Mouse (Mus musculus) forebrain, embryonic 13.5 days (tissue): ENCODE data around the gene Bank1. TPM values are rescaled to one million over a fixed set of nuclear protein-coding genes. Genes with fewer than 3 reads are reported as not detected.

ENCODE experiments used
- ATAC-seq: fragments of 200-750 bp; cut with Nextera tagmentation; 2 replicates; pipeline ENCODE4 v1.8.0; 2017
- H3K27ac ChIP-seq: fragments of 300-500 bp; sonication (generic); 2 replicates; pipeline ENCODE4 v1.5.1; 2015; ENCODE audit warnings: inconsistent platforms, mild to moderate bottlenecking, moderate library complexity
- H3K27me3 ChIP-seq: fragments of 300-500 bp; sonication (generic); 2 replicates; pipeline ENCODE4 v1.6.1; 2015; ENCODE audit warnings: mild to moderate bottlenecking, inconsistent platforms
- H3K36me3 ChIP-seq: fragments of 300-500 bp; sonication (generic); 2 replicates; pipeline ENCODE4 v1.6.1; 2015; ENCODE audit warnings: mild to moderate bottlenecking, inconsistent platforms; ENCODE audit not compliant: poor library complexity, severe bottlenecking
- H3K4me1 ChIP-seq: fragments of 300-500 bp; sonication (generic); 2 replicates; pipeline ENCODE4 v1.6.1; 2015; ENCODE audit warnings: inconsistent platforms
- H3K4me2 ChIP-seq: fragments of 300-500 bp; sonication (generic); 2 replicates; pipeline ENCODE4 v1.6.1; 2015; ENCODE audit warnings: inconsistent platforms, mild to moderate bottlenecking, moderate library complexity
- H3K4me3 ChIP-seq: fragments of 300-500 bp; sonication (generic); 2 replicates; pipeline ENCODE4 v1.5.1; 2015; ENCODE audit warnings: mild to moderate bottlenecking, inconsistent platforms
- H3K9ac ChIP-seq: fragments of 300-500 bp; sonication (generic); 2 replicates; pipeline ENCODE4 v1.6.1; 2015; ENCODE audit warnings: mild to moderate bottlenecking, inconsistent platforms
- H3K9me3 ChIP-seq: fragments of 300-500 bp; sonication (generic); replicated peaks from 2 replicates; pipeline ENCODE4 v1.6.1; 2016; ENCODE audit warnings: inconsistent platforms
- WGBS: fragments of 180-500 bp; shearing (Covaris S2); methylation state at CpG from one replicate; pipeline ENCODE4 v1.1.7; 2015; 5-methylcytosine and 5-hydroxymethylcytosine counted together
- polyA plus RNA-seq: library from polyadenylated mRNA; unstranded; fragments of >200 nt; fragmentation: Nextera tagmentation; extraction: Ambion mirVana; gene quantifications from 2 replicates; pipeline ENCODE4 v1.2.1, GENCODE M21; 2015

Bank1 gene
- polyA plus RNA-seq, 1 experiment from 2014 or later: 0.18 TPM

DNA sequence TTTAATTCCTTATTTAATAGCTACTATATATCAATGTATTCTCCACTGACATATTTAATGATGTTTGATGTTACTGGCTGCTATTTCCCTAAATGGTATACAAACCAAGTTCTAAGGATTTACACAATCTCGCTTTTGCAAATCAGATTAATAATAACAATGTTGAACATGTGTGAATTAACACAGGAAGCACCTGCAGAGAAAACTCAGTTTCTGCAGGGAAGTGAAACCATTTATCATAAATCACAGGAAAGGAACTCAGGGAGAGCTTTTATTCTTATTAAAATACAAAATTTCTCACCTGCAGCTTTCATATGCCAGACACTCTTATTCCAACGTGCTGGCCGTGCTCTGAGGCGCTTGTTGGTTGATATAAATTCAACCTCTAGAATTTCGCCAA, 78.5 kb downstream of the Bank1 start:
- Histone ChIP-seq H3K4me3 (no peak overlapping the region), H3K27me3 (no peaks in the 10 kb centered on the region), H3K9ac (no peak overlapping the region), H3K4me1 (no peaks in the 10 kb centered on the region), H3K27ac (no peak overlapping the region), H3K4me2 (no peak overlapping the region), H3K9me3 (no peaks in the 10 kb centered on the region), H3K36me3 (no peaks in the 10 kb centered on the region)
- 85% methylated on average over 5 of the region's 5 CpGs for WGBS
- no peak for ATAC-seq

- Histone ChIP-seq H3K9ac (no peak overlapping the region), H3K4me1 (no peaks in the 10 kb centered on the region), H3K36me3 (no peaks in the 10 kb centered on the region), H3K4me2 (no peak overlapping the region), H3K4me3 (no peak overlapping the region), H3K27ac (no peak overlapping the region), H3K9me3 (no peaks in the 10 kb centered on the region), H3K27me3 (no peaks in the 10 kb centered on the region)
- ATAC-seq: no peak
- WGBS: 68% methylated on average over 2 of the region's 2 CpGs
Measured at GRCm38 (mm10) chr3:136244931-136245330, 80.9 kb downstream of the Bank1 start.

DNA sequence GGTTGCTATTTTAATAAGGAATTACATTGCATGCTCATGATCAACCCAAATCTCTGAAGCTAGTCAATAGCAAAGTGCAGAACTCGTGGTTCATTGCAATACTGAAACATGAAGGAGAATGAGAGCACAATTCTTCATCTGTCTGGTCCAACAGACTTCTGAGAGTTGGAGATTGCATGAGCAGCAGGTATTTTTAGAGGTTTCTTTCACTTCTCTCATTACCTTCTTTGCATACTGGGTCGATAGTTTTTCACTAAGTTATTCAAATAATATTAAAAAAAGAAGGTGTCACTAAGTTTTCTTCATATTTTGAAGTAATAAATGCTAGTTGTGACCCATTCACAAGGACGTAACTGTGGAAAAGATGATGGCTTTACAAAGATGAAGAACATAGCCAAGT, 87.1 kb downstream of the Bank1 start:
- Histone ChIP-seq H3K9ac (no peak overlapping the region), H3K9me3 (no peaks in the 10 kb centered on the region), H3K4me2 (no peak overlapping the region), H3K27ac (no peak overlapping the region), H3K4me3 (no peak overlapping the region), H3K36me3 (no peaks in the 10 kb centered on the region), H3K4me1 (no peaks in the 10 kb centered on the region), H3K27me3 (no peaks in the 10 kb centered on the region)
- no peak for ATAC-seq
- WGBS: 88% methylated on average over 3 of the region's 3 CpGs

GRCm38 (mm10) chr3:136233507-136233906, 92.4 kb downstream of the Bank1 start:
- Histone ChIP-seq H3K36me3 (no peaks in the 10 kb centered on the region), H3K4me3 (no peak overlapping the region), H3K4me2 (no peak overlapping the region), H3K4me1 (no peaks in the 10 kb centered on the region), H3K27ac (no peak overlapping the region), H3K27me3 (no peaks in the 10 kb centered on the region), H3K9me3 (no peaks in the 10 kb centered on the region), H3K9ac (no peak overlapping the region)
- 81% methylated on average over 2 of the region's 2 CpGs for WGBS
- ATAC-seq: no peak

DNA sequence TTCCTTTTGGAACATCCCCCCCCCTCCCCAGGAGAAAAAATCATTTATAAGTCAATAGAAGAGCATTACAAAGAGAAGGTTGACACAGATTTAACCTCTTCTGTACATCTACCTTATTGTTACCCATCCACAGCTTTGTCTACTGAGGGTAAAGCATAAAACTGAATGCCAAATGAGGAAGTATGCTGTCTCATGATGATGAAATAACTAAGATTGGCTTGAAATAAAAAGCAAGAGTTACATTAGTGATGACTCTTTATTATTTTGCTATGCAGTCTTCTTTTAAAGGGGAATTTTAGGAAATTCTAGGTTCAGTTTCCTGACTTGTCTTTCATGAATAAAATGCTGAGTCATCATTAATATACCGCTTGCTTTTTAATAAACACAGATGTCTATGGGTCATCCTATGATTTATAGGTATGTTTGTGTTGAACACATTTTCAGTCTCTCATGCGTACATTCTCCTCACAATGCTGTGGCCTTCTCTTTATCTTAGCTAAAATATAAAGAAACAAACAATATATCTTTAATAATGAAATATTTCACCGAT, 95.2 kb downstream of the Bank1 start:
- WGBS: 97% methylated on average over 3 of the region's 3 CpGs

DNA sequence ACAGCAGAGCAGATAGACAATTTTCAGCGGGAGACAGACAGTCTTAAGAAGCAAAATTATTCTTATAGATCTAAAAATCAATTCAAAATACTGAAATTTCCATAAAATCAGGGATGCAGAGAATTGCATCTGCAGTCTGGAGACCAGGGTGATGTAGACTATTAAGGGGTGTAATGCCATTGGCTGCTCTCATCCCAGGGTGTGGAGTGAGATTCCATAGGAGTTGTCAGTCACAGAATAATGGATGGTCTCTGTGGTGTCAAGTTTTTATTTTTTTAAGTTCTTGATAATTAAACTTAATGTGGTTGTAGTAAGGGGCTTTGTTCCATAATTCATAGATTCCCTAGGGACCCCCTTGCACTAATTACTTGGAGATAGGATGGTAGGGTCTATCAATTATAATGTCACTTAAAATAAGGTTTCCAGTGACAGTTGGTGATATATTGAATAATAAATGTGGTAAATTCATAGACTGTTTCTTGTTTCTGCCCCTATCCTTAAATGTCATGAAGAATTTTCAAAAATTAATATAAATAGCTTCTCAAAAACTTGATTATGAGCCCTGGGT, 136.1 kb downstream of the Bank1 start:
- 87% methylated on average over 1 of the region's 1 CpGs for WGBS
- H3K27ac ChIP-seq: no peak overlapping the region

More for the DNA sequence above, 95.2 kb downstream of the Bank1 start:
- no peaks in the 10 kb centered on the region for H3K9me3 ChIP-seq
- no peaks in the 10 kb centered on the region for H3K36me3 ChIP-seq
- H3K4me3 ChIP-seq: no peak overlapping the region
- no peak overlapping the region for H3K27ac ChIP-seq
- H3K27me3 ChIP-seq: no peaks in the 10 kb centered on the region
- H3K9ac ChIP-seq: no peak overlapping the region
- no peak for ATAC-seq
- H3K4me2 ChIP-seq: no peak overlapping the region
- H3K4me1 ChIP-seq: no peaks in the 10 kb centered on the region

GRCm38 (mm10) chr3:136186548-136187113, 139.2 kb downstream of the Bank1 start:
- H3K4me3 ChIP-seq: no peak overlapping the region
- no peaks in the 10 kb centered on the region for H3K36me3 ChIP-seq
- H3K4me2 ChIP-seq: no peak overlapping the region
- H3K27ac ChIP-seq: no peak overlapping the region
- no peak overlapping the region for H3K9ac ChIP-seq
- H3K4me1 ChIP-seq: 0 out of 2 replicates have a peak, but pooled peaks cover 4% of the 10 kb centered on the region
- H3K9me3 ChIP-seq: no peaks in the 10 kb centered on the region
- ATAC-seq: peak; percentile 51; the same call in 1 of the 2 replicates
- H3K27me3 ChIP-seq: no peaks in the 10 kb centered on the region
- 73% methylated on average over 3 of the region's 3 CpGs for WGBS

More for the DNA sequence above, 136.1 kb downstream of the Bank1 start:
- Histone ChIP-seq H3K27me3 (no peaks in the 10 kb centered on the region), H3K4me2 (no peak overlapping the region), H3K9me3 (no peaks in the 10 kb centered on the region), H3K4me1 (0 out of 2 replicates have a peak, but pooled peaks cover 4% of the 10 kb centered on the region), H3K9ac (no peak overlapping the region), H3K36me3 (no peaks in the 10 kb centered on the region), H3K4me3 (no peak overlapping the region)
- no peak for ATAC-seq

DNA sequence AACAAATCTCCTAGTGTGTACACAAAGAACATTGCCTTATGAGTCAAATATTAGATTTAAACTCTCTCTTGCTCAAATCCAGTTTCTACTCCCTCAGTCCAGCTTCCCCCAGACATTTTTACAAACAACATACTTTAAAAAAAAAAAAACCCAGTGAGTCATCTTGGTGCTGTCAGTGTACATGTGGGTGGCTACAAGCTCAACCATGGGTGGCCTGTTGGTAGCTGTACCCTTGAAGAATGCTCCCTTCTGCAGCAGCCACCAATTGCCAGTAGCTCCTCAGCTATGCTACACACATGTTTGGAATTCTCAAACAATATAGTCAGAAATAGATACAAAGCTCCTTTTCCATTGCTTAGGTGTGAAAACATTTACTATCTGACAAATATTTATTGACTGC, 154.2 kb downstream of the Bank1 start:
- Histone ChIP-seq H3K9me3 (no peaks in the 10 kb centered on the region), H3K36me3 (no peaks in the 10 kb centered on the region), H3K4me3 (no peak overlapping the region), H3K27ac (no peak overlapping the region), H3K9ac (no peak overlapping the region), H3K4me2 (no peak overlapping the region), H3K27me3 (no peaks in the 10 kb centered on the region), H3K4me1 (no peaks in the 10 kb centered on the region)
- no peak for ATAC-seq

DNA sequence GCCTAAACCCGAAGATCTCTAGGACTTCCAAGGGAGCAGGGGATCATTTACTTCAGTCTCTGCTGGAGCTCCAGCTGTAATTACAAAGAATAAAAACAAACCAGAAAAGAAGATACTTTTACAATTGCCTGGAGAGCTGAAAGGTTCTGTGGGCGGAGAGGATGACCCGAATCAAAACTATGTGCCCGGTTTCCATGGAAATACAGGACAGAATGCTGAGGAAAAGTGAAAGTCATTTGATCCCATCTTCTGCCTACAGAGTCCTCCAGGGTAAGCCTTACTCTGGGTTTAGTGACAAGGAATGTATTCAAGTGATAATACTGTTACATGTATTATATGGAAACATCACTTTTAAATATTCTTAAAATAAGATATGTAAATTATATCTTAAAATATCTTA, 157.8 kb downstream of the Bank1 start:
- no peak overlapping the region for H3K4me3 ChIP-seq
- no peaks in the 10 kb centered on the region for H3K4me1 ChIP-seq
- H3K27me3 ChIP-seq: no peaks in the 10 kb centered on the region
- H3K27ac ChIP-seq: no peak overlapping the region
- WGBS: 52% methylated on average over 4 of the region's 4 CpGs
- no peak overlapping the region for H3K4me2 ChIP-seq
- no peak overlapping the region for H3K9ac ChIP-seq
- no peaks in the 10 kb centered on the region for H3K9me3 ChIP-seq
- ATAC-seq: no peak
- H3K36me3 ChIP-seq: no peaks in the 10 kb centered on the region

DNA sequence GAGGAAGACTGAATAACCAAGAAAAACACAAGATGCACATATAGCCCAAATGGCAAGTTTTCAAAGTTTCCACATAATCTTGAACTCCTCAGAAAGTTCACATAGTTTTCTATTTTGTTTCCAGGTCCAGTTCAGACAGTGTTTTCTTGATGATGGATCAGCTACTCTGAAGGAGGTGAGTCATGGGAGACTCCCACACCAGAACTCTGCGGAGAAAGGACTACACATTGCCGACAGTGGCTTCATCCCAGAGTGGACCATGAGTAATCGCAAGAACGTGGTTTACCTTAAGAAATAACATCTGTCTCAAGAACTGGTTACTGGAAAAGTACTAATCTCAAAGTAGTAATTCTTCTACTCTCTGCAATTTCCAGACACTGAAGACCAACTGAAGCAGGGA, 159.2 kb downstream of the Bank1 start:
- H3K27me3 ChIP-seq: no peaks in the 10 kb centered on the region
- no peaks in the 10 kb centered on the region for H3K9me3 ChIP-seq
- H3K4me1 ChIP-seq: no peaks in the 10 kb centered on the region
- no peaks in the 10 kb centered on the region for H3K36me3 ChIP-seq
- H3K9ac ChIP-seq: no peak overlapping the region
- no peak overlapping the region for H3K4me2 ChIP-seq
- no peak for ATAC-seq
- 97% methylated on average over 4 of the region's 4 CpGs for WGBS
- no peak overlapping the region for H3K27ac ChIP-seq
- no peak overlapping the region for H3K4me3 ChIP-seq

- H3K4me1 ChIP-seq: no peaks in the 10 kb centered on the region
- no peak overlapping the region for H3K4me3 ChIP-seq
- 81% methylated on average over 2 of the region's 2 CpGs for WGBS
- no peaks in the 10 kb centered on the region for H3K27me3 ChIP-seq
- H3K36me3 ChIP-seq: no peaks in the 10 kb centered on the region
- no peak overlapping the region for H3K4me2 ChIP-seq
- no peak overlapping the region for H3K27ac ChIP-seq
- no peak for ATAC-seq
- no peaks in the 10 kb centered on the region for H3K9me3 ChIP-seq
- no peak overlapping the region for H3K9ac ChIP-seq
Measured at GRCm38 (mm10) chr3:136166033-136166361, 159.9 kb downstream of the Bank1 start.

- no peak overlapping the region for H3K9ac ChIP-seq
- ATAC-seq: peak; percentile 69; the same call in 1 of the 2 replicates
- H3K4me1 ChIP-seq: no peaks in the 10 kb centered on the region
- no peaks in the 10 kb centered on the region for H3K27me3 ChIP-seq
- no peak overlapping the region for H3K4me2 ChIP-seq
- 87% methylated on average over 7 of the region's 7 CpGs for WGBS
- no peak overlapping the region for H3K27ac ChIP-seq
- no peaks in the 10 kb centered on the region for H3K9me3 ChIP-seq
- H3K4me3 ChIP-seq: no peak overlapping the region
- no peaks in the 10 kb centered on the region for H3K36me3 ChIP-seq
Measured at GRCm38 (mm10) chr3:136165167-136166032, 160.5 kb downstream of the Bank1 start.
